Mouse (Mus musculus) stomach, embryonic 16.5 days (tissue): ENCODE data around the gene Rictor. TPM values are rescaled to one million over a fixed set of nuclear protein-coding genes. Genes with fewer than 3 reads are reported as not detected.
A peak's percentile ranks its signal among the peaks of the same experiment; 100 is the strongest.

Experiments
- ATAC-seq: fragments of 200-750 bp; cut with Nextera tagmentation; 2 replicates; pipeline ENCODE4 v1.8.0; 2017; ENCODE audit warnings: moderate number of reproducible peaks, moderate TSS enrichment; ENCODE audit not compliant: insufficient read depth, low FRiP score
- H3K27ac ChIP-seq: fragments of 300-500 bp; sonication (generic); 2 replicates; pipeline ENCODE4 v1.5.1; 2014; ENCODE audit warnings: low read length
- H3K27me3 ChIP-seq: fragments of 300-500 bp; sonication (generic); 2 replicates; pipeline ENCODE4 v1.6.1; 2014; ENCODE audit warnings: low read length, control low read depth, mixed read lengths; ENCODE audit not compliant: control insufficient read depth, insufficient read depth
- H3K36me3 ChIP-seq: fragments of 300-500 bp; sonication (generic); 2 replicates; pipeline ENCODE4 v1.6.1; 2014; ENCODE audit warnings: low read length; ENCODE audit not compliant: control insufficient read depth, insufficient read depth
- H3K4me1 ChIP-seq: fragments of 300-500 bp; sonication (generic); 2 replicates; pipeline ENCODE4 v1.6.1; 2014; ENCODE audit warnings: low read length, control low read depth, mixed read lengths; ENCODE audit not compliant: control insufficient read depth, insufficient read depth
- H3K4me2 ChIP-seq: fragments of 300-500 bp; sonication (generic); 2 replicates; pipeline ENCODE4 v1.6.1; 2014; ENCODE audit warnings: low read depth, low read length, mixed read lengths
- H3K4me3 ChIP-seq: fragments of 300-500 bp; sonication (generic); replicated peaks from 2 replicates; pipeline ENCODE4 v1.5.1; 2014; ENCODE audit warnings: mild to moderate bottlenecking, low read length
- H3K9ac ChIP-seq: fragments of 300-500 bp; sonication (generic); 2 replicates; pipeline ENCODE4 v1.6.1; 2014; ENCODE audit warnings: low read length
- H3K9me3 ChIP-seq: fragments of 300-500 bp; sonication (generic); replicated peaks from 2 replicates; pipeline ENCODE4 v1.6.1; 2016; ENCODE audit warnings: low read length, control low read depth; ENCODE audit not compliant: control insufficient read depth
- WGBS: fragments of 180-500 bp; shearing (Covaris S2); extraction: QIAGEN DNeasy Blood & Tissue Kit; methylation state at CpG from one replicate; pipeline ENCODE4 v1.1.7; 2014; 5-methylcytosine and 5-hydroxymethylcytosine counted together
- polyA plus RNA-seq: library from polyadenylated mRNA; unstranded; fragments of >200 nt; fragmentation: Nextera tagmentation; extraction: Ambion mirVana; gene quantifications from 2 replicates; pipeline ENCODE4 v1.2.1, GENCODE M21; 2015

Rictor gene
- 37.1 and 41.2 TPM in 2 replicates for polyA plus RNA-seq

GRCm38 (mm10) chr15:6707936-6708525 is at the start of gene Rictor:
TSS of gene Rictor (plus strand) at chr15:6708379.
- WGBS: under 1% methylated on average over 56 of the region's 82 CpGs
- ATAC-seq: peak; percentile 84

GRCm38 (mm10) chr15:6661951-6662350 is 46.2 kb upstream of the Rictor start:
- Histone ChIP-seq H3K4me2 (no peak overlapping the region), H3K4me1 (no peaks in the 10 kb centered on the region), H3K27me3 (no peaks in the 10 kb centered on the region), H3K9me3 (no peaks in the 10 kb centered on the region), H3K36me3 (no peaks in the 10 kb centered on the region), H3K4me3 (no peak overlapping the region), H3K9ac (no peak overlapping the region), H3K27ac (no peak overlapping the region)
- no peak for ATAC-seq
- 43% methylated on average over 3 of the region's 3 CpGs for WGBS

More at GRCm38 (mm10) chr15:6707936-6708525, at the start of gene Rictor:
- H3K4me1 ChIP-seq: peaks cover 25% of the 10 kb centered on the region; the same call in 1 of the 2 replicates
- peak within 1 kb of the TSS; percentile 98 for H3K9ac ChIP-seq
- H3K4me2 ChIP-seq: peak within 1 kb of the TSS; percentile 90
- no peaks in the 10 kb centered on the region for H3K27me3 ChIP-seq
- peak within 1 kb of the TSS; percentile 95 for H3K4me3 ChIP-seq
- H3K36me3 ChIP-seq: no peaks in the 10 kb centered on the region
- H3K9me3 ChIP-seq: no peaks in the 10 kb centered on the region
- peak within 1 kb of the TSS; percentile 93 for H3K27ac ChIP-seq

GRCm38 (mm10) chr15:6663991-6664390 is 44.2 kb upstream of the Rictor start:
- no peak for ATAC-seq

GRCm38 (mm10) chr15:6666072-6666471 is 42.1 kb upstream of the Rictor start:
- H3K4me2 ChIP-seq: no peak overlapping the region
- H3K4me3 ChIP-seq: no peak overlapping the region
- H3K36me3 ChIP-seq: no peaks in the 10 kb centered on the region
- H3K9ac ChIP-seq: no peak overlapping the region
- no peaks in the 10 kb centered on the region for H3K9me3 ChIP-seq
- no peaks in the 10 kb centered on the region for H3K4me1 ChIP-seq
- no peak overlapping the region for H3K27ac ChIP-seq
- H3K27me3 ChIP-seq: no peaks in the 10 kb centered on the region
- ATAC-seq: no peak
- WGBS: 22% methylated on average over 5 of the region's 5 CpGs

More at GRCm38 (mm10) chr15:6663991-6664390, 44.2 kb upstream of the Rictor start:
- Histone ChIP-seq H3K36me3 (no peaks in the 10 kb centered on the region), H3K9me3 (no peaks in the 10 kb centered on the region), H3K4me3 (no peak overlapping the region), H3K9ac (no peak overlapping the region), H3K4me1 (no peaks in the 10 kb centered on the region), H3K4me2 (no peak overlapping the region), H3K27ac (no peak overlapping the region), H3K27me3 (no peaks in the 10 kb centered on the region)
- WGBS: 63% methylated on average over 7 of the region's 7 CpGs

- Histone ChIP-seq H3K27ac (no peak overlapping the region), H3K4me3 (no peak overlapping the region), H3K27me3 (no peaks in the 10 kb centered on the region), H3K4me2 (no peak overlapping the region), H3K9me3 (no peaks in the 10 kb centered on the region), H3K4me1 (no peaks in the 10 kb centered on the region), H3K9ac (no peak overlapping the region), H3K36me3 (no peaks in the 10 kb centered on the region)
- 34% methylated on average over 14 of the region's 14 CpGs for WGBS
- no peak for ATAC-seq
These were observed 39.3 kb upstream of the Rictor start for GRCm38 (mm10) chr15:6668793-6669437.

GRCm38 (mm10) chr15:6678479-6678878 is 29.7 kb upstream of the Rictor start:
- no peak overlapping the region for H3K27ac ChIP-seq
- WGBS: 82% methylated on average over 2 of the region's 2 CpGs
- H3K4me1 ChIP-seq: no peaks in the 10 kb centered on the region
- H3K9me3 ChIP-seq: no peaks in the 10 kb centered on the region
- H3K4me2 ChIP-seq: no peak overlapping the region
- H3K9ac ChIP-seq: no peak overlapping the region
- H3K36me3 ChIP-seq: no peaks in the 10 kb centered on the region
- ATAC-seq: no peak
- H3K4me3 ChIP-seq: no peak overlapping the region
- H3K27me3 ChIP-seq: no peaks in the 10 kb centered on the region

- no peaks in the 10 kb centered on the region for H3K9me3 ChIP-seq
- WGBS: 72% methylated on average over 2 of the region's 2 CpGs
- H3K27me3 ChIP-seq: no peaks in the 10 kb centered on the region
- H3K4me3 ChIP-seq: no peak overlapping the region
- no peak overlapping the region for H3K9ac ChIP-seq
- no peaks in the 10 kb centered on the region for H3K36me3 ChIP-seq
- no peaks in the 10 kb centered on the region for H3K4me1 ChIP-seq
- no peak for ATAC-seq
- H3K27ac ChIP-seq: no peak overlapping the region
- H3K4me2 ChIP-seq: no peak overlapping the region
These were observed 6.0 kb upstream of the Rictor start for GRCm38 (mm10) chr15:6702164-6702563.

- Histone ChIP-seq H3K4me1 (peaks cover 10% of the 10 kb centered on the region; the same call in 1 of the 2 replicates), H3K36me3 (no peaks in the 10 kb centered on the region), H3K27me3 (no peaks in the 10 kb centered on the region), H3K4me2 (no peak overlapping the region), H3K9ac (no peak overlapping the region), H3K27ac (no peak overlapping the region), H3K9me3 (no peaks in the 10 kb centered on the region), H3K4me3 (no peak overlapping the region)
- WGBS: 46% methylated on average over 7 of the region's 7 CpGs
- no peak for ATAC-seq
These were observed 2.8 kb upstream of the Rictor start for GRCm38 (mm10) chr15:6705351-6705901.

GRCm38 (mm10) chr15:6707551-6707935 is 636 bp upstream of the Rictor start:
- under 1% methylated on average over 43 of the region's 43 CpGs for WGBS
- Histone ChIP-seq H3K4me2 (peak overlapping the region; percentile 84), H3K4me1 (peaks cover 20% of the 10 kb centered on the region; the same call in 1 of the 2 replicates), H3K27ac (peak overlapping the region; percentile 93), H3K36me3 (no peaks in the 10 kb centered on the region), H3K27me3 (no peaks in the 10 kb centered on the region), H3K4me3 (peak overlapping the region; percentile 95), H3K9ac (peak overlapping the region; percentile 98), H3K9me3 (no peaks in the 10 kb centered on the region)
- peak; percentile 68 for ATAC-seq
